Mouse (Mus musculus) ES-E14 (cell line): ENCODE measurements around the gene Gm2174. TPM values are rescaled to one million over a fixed set of nuclear protein-coding genes. Genes with fewer than 3 reads are reported as not detected.

ENCODE experiments used
- DNase-seq: peaks from one replicate; pipeline ENCODE4 v3.0.0-alpha.2; 2013; ENCODE audit warnings: low read depth, low spot score
- H3K27ac ChIP-seq: 2 replicates; pipeline ENCODE4 v1.5.1; 2012; ENCODE audit warnings: low read depth, mild to moderate bottlenecking, low read length, moderate library complexity, mixed read lengths; ENCODE audit not compliant: poor library complexity, insufficient read depth, severe bottlenecking
- H3K36me3 ChIP-seq: 2 replicates; pipeline ENCODE4 v1.6.1; 2012; ENCODE audit warnings: mild to moderate bottlenecking, low read length, moderate library complexity, mixed read lengths; ENCODE audit not compliant: control insufficient read depth, poor library complexity, insufficient read depth, severe bottlenecking
- H3K4me1 ChIP-seq, 2 experiments: fragments of 150-350 bp in 1 of 2; sonication (generic) in 1 of 2; 2 replicates each; pipeline ENCODE4 v1.6.1; 2012; ENCODE audit warnings: low read length in 2 of 2, mild to moderate bottlenecking in 1 of 2, mixed read lengths in 1 of 2; ENCODE audit not compliant: control insufficient read depth in 2 of 2, insufficient read depth in 2 of 2, poor library complexity in 1 of 2
- H3K4me3 ChIP-seq, 2 experiments: fragments of 150-350 bp in 1 of 2; sonication (generic) in 1 of 2; 2 replicates each; pipeline ENCODE4 v1.5.1; 2012; ENCODE audit warnings: low read length in 2 of 2, low read depth in 1 of 2, mild to moderate bottlenecking in 1 of 2, mixed read lengths in 1 of 2; ENCODE audit not compliant: insufficient read depth in 1 of 2, poor library complexity in 1 of 2, severe bottlenecking in 1 of 2
- H3K9ac ChIP-seq: 2 replicates; pipeline ENCODE4 v1.6.1; 2012; ENCODE audit warnings: low read depth, mild to moderate bottlenecking, low read length, mixed read lengths; ENCODE audit not compliant: poor library complexity, insufficient read depth, severe bottlenecking
- H3K9me3 ChIP-seq: fragments of 150-350 bp; sonication (generic); 2 replicates; pipeline ENCODE4 v1.6.1; 2012; ENCODE audit warnings: low read depth, mild to moderate bottlenecking, low read length; ENCODE audit not compliant: control insufficient read depth, insufficient read depth
- CHD2 ChIP-seq: IDR thresholded peaks from 2 replicates; pipeline ENCODE4 v1.6.1; 2014; ENCODE audit warnings: mild to moderate bottlenecking, low read depth, low read length, inconsistent platforms
- HCFC1 ChIP-seq: IDR thresholded peaks from 2 replicates; pipeline ENCODE4 v1.6.1; 2012; ENCODE audit warnings: low read length, inconsistent platforms, borderline replicate concordance; ENCODE audit not compliant: insufficient read depth
- MAFK ChIP-seq: IDR thresholded peaks from 2 replicates; pipeline ENCODE4 v1.6.1; 2014; ENCODE audit warnings: mild to moderate bottlenecking, low read depth, low read length, inconsistent platforms; ENCODE audit not compliant: insufficient read depth
- ZC3H11A ChIP-seq: IDR thresholded peaks from 2 replicates; pipeline ENCODE4 v1.6.1; 2012; ENCODE audit warnings: low read depth, mild to moderate bottlenecking, inconsistent platforms, low read length, borderline replicate concordance
- ZNF384 ChIP-seq: IDR thresholded peaks from 2 replicates; pipeline ENCODE4 v1.6.1; 2012; ENCODE audit warnings: low read depth, low read length, inconsistent platforms
- in situ Hi-C, 2 experiments: fragments of 600-800 bp; cut with MboI; formaldehyde crosslinking; loops; one replicate each; pipeline ENCODE4 v1.15.1; 2025; ENCODE audit warnings: low sequenced_read_pairs in 2 of 2, inconsistent platforms in 1 of 2; ENCODE audit not compliant: unreplicated experiment in 2 of 2
- total RNA-seq: library from RNA; depleted of rRNA; stranded (reverse); fragments of 300-350 nt; gene quantifications from 2 replicates; pipeline ENCODE4 v1.2.3, GENCODE M21; 2012

Gm2174 gene
- total RNA-seq, 1 experiment, result 1.7 TPM

- TF ChIP-seq CHD2 (no peak), ZNF384 (no peak), ZC3H11A (no peak), HCFC1 (no peak), MAFK (no peak)
- H3K36me3 ChIP-seq, result no peaks in the 10 kb centered on the region
- in situ Hi-C loops, result no loop called here
- no peak overlapping the region for H3K9ac ChIP-seq
- H3K4me1 ChIP-seq, result no peaks in the 10 kb centered on the region
- DNase-seq, result no peak
- H3K9me3 ChIP-seq, result no peaks in the 10 kb centered on the region
- H3K4me3 ChIP-seq, result no peak overlapping the region
- no peak overlapping the region for H3K27ac ChIP-seq
Observed at GRCm38 (mm10) chrX:56464906-56465305, 17.1 kb downstream of the Gm2174 start.

GRCm38 (mm10) chrX:56467688-56468087 lies 19.9 kb downstream of the Gm2174 start:
- DNase-seq, result no peak
- no peaks in the 10 kb centered on the region for H3K36me3 ChIP-seq
- H3K4me3 ChIP-seq, result no peak overlapping the region
- in situ Hi-C loops, result no loop called here
- TF ChIP-seq CHD2 (no peak), ZNF384 (no peak), MAFK (no peak), ZC3H11A (no peak), HCFC1 (no peak)
- no peak overlapping the region for H3K27ac ChIP-seq
- no peak overlapping the region for H3K9ac ChIP-seq
- no peaks in the 10 kb centered on the region for H3K4me1 ChIP-seq
- no peaks in the 10 kb centered on the region for H3K9me3 ChIP-seq

- in situ Hi-C loops, result no loop called here
- no peaks in the 10 kb centered on the region for H3K36me3 ChIP-seq
- H3K4me3 ChIP-seq, result no peak overlapping the region
- H3K9ac ChIP-seq, result no peak overlapping the region
- no peak overlapping the region for H3K27ac ChIP-seq
- no peaks in the 10 kb centered on the region for H3K4me1 ChIP-seq
- no peak for DNase-seq
- no peak for TF ChIP-seq HCFC1
- H3K9me3 ChIP-seq, result no peaks in the 10 kb centered on the region
Observed at GRCm38 (mm10) chrX:56468422-56468821, 20.7 kb downstream of the Gm2174 start.

- H3K4me3 ChIP-seq, result no peak overlapping the region
- no peak overlapping the region for H3K27ac ChIP-seq
- no peak for DNase-seq
- no peaks in the 10 kb centered on the region for H3K4me1 ChIP-seq
- no peaks in the 10 kb centered on the region for H3K9me3 ChIP-seq
- H3K9ac ChIP-seq, result no peak overlapping the region
- no peak for TF ChIP-seq CHD2
- TF ChIP-seq ZNF384, result no peak
- no peaks in the 10 kb centered on the region for H3K36me3 ChIP-seq
- in situ Hi-C loops, result no loop called here
Observed at GRCm38 (mm10) chrX:56474035-56474434, 26.3 kb downstream of the Gm2174 start.

GRCm38 (mm10) chrX:56477553-56477952 lies 29.8 kb downstream of the Gm2174 start:
- no peaks in the 10 kb centered on the region for H3K9me3 ChIP-seq
- no peaks in the 10 kb centered on the region; the same call in 1 of the 2 replicates for H3K36me3 ChIP-seq
- H3K27ac ChIP-seq, result no peak overlapping the region
- TF ChIP-seq ZNF384 (no peak), CHD2 (no peak), MAFK (no peak), HCFC1 (no peak), ZC3H11A (no peak)
- H3K9ac ChIP-seq, result no peak overlapping the region
- no peaks in the 10 kb centered on the region for H3K4me1 ChIP-seq
- DNase-seq, result no peak
- H3K4me3 ChIP-seq, result no peak overlapping the region
- in situ Hi-C loops, result no loop called here
